Mouse (Mus musculus): ENCODE data around the gene Usf2. TPM values are rescaled to one million over a fixed set of nuclear protein-coding genes. Genes with fewer than 3 reads are reported as not detected.
"Not testable (repeated sequence)": the region's sequence is repeated elsewhere in the genome, so short reads cannot be mapped to it uniquely, and the experiment has no call there.

The Usf2 gene
- total and polyA plus RNA-seq, 3 experiments: 42.0 to 103 (median 47.0) TPM

GRCm38 (mm10) chr7:30949902-30950301 is 6.7 kb downstream of the Usf2 start:
- H3K27ac ChIP-seq (ENCODE audit: insufficient read depth, low read depth); H3K79me2 ChIP-seq (replicated peaks; ENCODE audit: control insufficient read depth, extremely low read depth, insufficient read depth, poor library complexity, severe bottlenecking); H3K4me3 ChIP-seq (replicated peaks in 1 of 3; ENCODE audit: low read depth in 2 of 3, low read length in 2 of 3, poor library complexity in 1 of 3); DNase-seq (ENCODE audit: extremely low read depth); H3K9ac ChIP-seq (ENCODE audit: insufficient read depth, low read depth); dilution Hi-C loops (cut with MboI; ENCODE audit: extremely low pct_ligation_motif_present, extremely low pct_unique_long_range_greater_than_20kb, low sequenced_read_pairs); H3K4me2 ChIP-seq (ENCODE audit: insufficient read depth, low read depth, poor library complexity, severe bottlenecking); in situ Hi-C loops (cut with MboI; ENCODE audit: low pct_ligation_motif_present, low pct_unique_long_range_greater_than_20kb, low sequenced_read_pairs); H3K9me3 ChIP-seq (replicated peaks; ENCODE audit: low read length); H3K27me3 ChIP-seq (replicated peaks): not testable (repeated sequence)
- H3K4me1 ChIP-seq (ENCODE audit: control insufficient read depth in 1 of 2, insufficient read depth in 2 of 2): peaks cover 10 to 32% of the 10 kb centered on the region in 2 experiments
- peaks cover 64 to 77% of the 10 kb centered on the region in 2 experiments for H3K36me3 ChIP-seq (replicated peaks in 1 of 2; ENCODE audit: control insufficient read depth in 1 of 2, insufficient read depth in 1 of 2, low read length in 1 of 2)

DNA sequence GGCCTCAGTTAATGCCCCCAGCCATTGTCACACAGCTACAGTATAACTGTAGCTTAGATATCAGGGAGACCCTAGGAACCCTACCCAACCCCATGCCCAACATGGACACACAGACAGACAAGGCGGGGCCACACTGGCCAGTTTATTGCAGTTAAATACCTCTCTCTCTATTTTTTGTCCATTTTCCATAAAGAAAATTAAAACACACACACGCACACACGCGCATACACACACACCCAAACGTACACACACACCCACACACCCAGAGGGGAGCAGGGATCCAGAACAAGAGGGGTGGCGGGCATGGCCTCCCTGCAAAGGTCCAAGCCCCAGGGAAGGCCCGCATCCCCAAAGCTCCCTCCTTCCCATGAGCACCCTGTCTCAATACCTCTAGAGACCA is 10.7 kb downstream of the Usf2 start:
- Histone ChIP-seq H3K27me3 (replicated peaks) (no peaks in the 10 kb centered on the region), H3K27ac (ENCODE audit: insufficient read depth, low read depth) (no peak overlapping the region), H3K36me3 (replicated peaks in 1 of 2; ENCODE audit: control insufficient read depth in 1 of 2, insufficient read depth in 1 of 2, low read length in 1 of 2) (peaks cover 33 to 42% of the 10 kb centered on the region in 2 experiments), H3K4me1 (ENCODE audit: control insufficient read depth in 1 of 2, insufficient read depth in 2 of 2) (peaks cover 0 to 11% of the 10 kb centered on the region in 2 experiments; a peak in 1 of 4 replicates), H3K4me3 (replicated peaks in 1 of 3; ENCODE audit: low read depth in 2 of 3, low read length in 2 of 3, poor library complexity in 1 of 3) (no peak overlapping the region), H3K4me2 (ENCODE audit: insufficient read depth, low read depth, poor library complexity, severe bottlenecking) (no peak overlapping the region), H3K9me3 (replicated peaks; ENCODE audit: low read length) (no peaks in the 10 kb centered on the region), H3K79me2 (replicated peaks; ENCODE audit: control insufficient read depth, extremely low read depth, insufficient read depth, poor library complexity, severe bottlenecking) (no peaks in the 10 kb centered on the region), H3K9ac (ENCODE audit: insufficient read depth, low read depth) (no peak overlapping the region)
- DNase-seq (ENCODE audit: extremely low read depth): no peak
- in situ Hi-C loops (cut with MboI; ENCODE audit: low pct_ligation_motif_present, low pct_unique_long_range_greater_than_20kb, low sequenced_read_pairs): no loop called here
- TF ChIP-seq NRF1 (IDR thresholded peaks at IDR 0.05; ENCODE audit: low read depth, low read length) (no peak), MAFK (IDR thresholded peaks at IDR 0.05; ENCODE audit: insufficient replicate concordance, low read length) (no peak), SMC3 (IDR thresholded peaks at IDR 0.05; ENCODE audit: low read depth, low read length) (no peak), HCFC1 (IDR thresholded peaks at IDR 0.05; ENCODE audit: low read depth, low read length) (no peak), POLR2A (IDR thresholded peaks at IDR 0.05; ENCODE audit: low read depth, low read length) (no peak), USF1 (IDR thresholded peaks at IDR 0.05; ENCODE audit: low read depth, low read length) (no peak), MEF2A (IDR thresholded peaks at IDR 0.05; ENCODE audit: borderline replicate concordance, low read depth, low read length) (no peak), MAX (IDR thresholded peaks at IDR 0.05; ENCODE audit: low read length) (no peak), ZMIZ1 (IDR thresholded peaks at IDR 0.05; ENCODE audit: low read depth, low read length) (no peak), TCF12 (IDR thresholded peaks at IDR 0.05; ENCODE audit: low read depth, low read length) (no peak), ZKSCAN1 (IDR thresholded peaks at IDR 0.05; ENCODE audit: borderline replicate concordance, low read depth, low read length) (no peak), GABPA (IDR thresholded peaks at IDR 0.05; ENCODE audit: insufficient replicate concordance, low read depth, low read length) (no peak), CHD2 (IDR thresholded peaks at IDR 0.05; ENCODE audit: low read length) (no peak)
- dilution Hi-C loops (cut with MboI; ENCODE audit: extremely low pct_ligation_motif_present, extremely low pct_unique_long_range_greater_than_20kb, low sequenced_read_pairs): no loop called here

- dilution Hi-C loops (cut with MboI; ENCODE audit: extremely low pct_ligation_motif_present, extremely low pct_unique_long_range_greater_than_20kb, low sequenced_read_pairs); H3K79me2 ChIP-seq (replicated peaks; ENCODE audit: control insufficient read depth, extremely low read depth, insufficient read depth, poor library complexity, severe bottlenecking); H3K4me1 ChIP-seq (ENCODE audit: control insufficient read depth in 1 of 2, insufficient read depth in 2 of 2); H3K4me2 ChIP-seq (ENCODE audit: insufficient read depth, low read depth, poor library complexity, severe bottlenecking); H3K27me3 ChIP-seq (replicated peaks); H3K9me3 ChIP-seq (replicated peaks; ENCODE audit: low read length); H3K9ac ChIP-seq (ENCODE audit: insufficient read depth, low read depth); DNase-seq (ENCODE audit: extremely low read depth); H3K4me3 ChIP-seq (replicated peaks in 1 of 3; ENCODE audit: low read depth in 2 of 3, low read length in 2 of 3, poor library complexity in 1 of 3); in situ Hi-C loops (cut with MboI; ENCODE audit: low pct_ligation_motif_present, low pct_unique_long_range_greater_than_20kb, low sequenced_read_pairs); H3K27ac ChIP-seq (ENCODE audit: insufficient read depth, low read depth): not testable (repeated sequence)
- H3K36me3 ChIP-seq (replicated peaks in 1 of 2; ENCODE audit: control insufficient read depth in 1 of 2, insufficient read depth in 1 of 2, low read length in 1 of 2): peaks cover 29 to 37% of the 10 kb centered on the region in 2 experiments
Measured at GRCm38 (mm10) chr7:30945466-30945865, 11.1 kb downstream of the Usf2 start.

- H3K4me2 ChIP-seq (ENCODE audit: insufficient read depth, low read depth, poor library complexity, severe bottlenecking); DNase-seq (ENCODE audit: extremely low read depth); H3K79me2 ChIP-seq (replicated peaks; ENCODE audit: control insufficient read depth, extremely low read depth, insufficient read depth, poor library complexity, severe bottlenecking); dilution Hi-C loops (cut with MboI; ENCODE audit: extremely low pct_ligation_motif_present, extremely low pct_unique_long_range_greater_than_20kb, low sequenced_read_pairs); H3K9me3 ChIP-seq (replicated peaks; ENCODE audit: low read length); in situ Hi-C loops (cut with MboI; ENCODE audit: low pct_ligation_motif_present, low pct_unique_long_range_greater_than_20kb, low sequenced_read_pairs); H3K27me3 ChIP-seq (replicated peaks); H3K9ac ChIP-seq (ENCODE audit: insufficient read depth, low read depth); H3K4me3 ChIP-seq (replicated peaks in 1 of 3; ENCODE audit: low read depth in 2 of 3, low read length in 2 of 3, poor library complexity in 1 of 3); H3K4me1 ChIP-seq (ENCODE audit: control insufficient read depth in 1 of 2, insufficient read depth in 2 of 2); H3K27ac ChIP-seq (ENCODE audit: insufficient read depth, low read depth): not testable (repeated sequence)
- peaks cover 24 to 30% of the 10 kb centered on the region in 2 experiments for H3K36me3 ChIP-seq (replicated peaks in 1 of 2; ENCODE audit: control insufficient read depth in 1 of 2, insufficient read depth in 1 of 2, low read length in 1 of 2)
Measured at GRCm38 (mm10) chr7:30944706-30945105, 11.9 kb downstream of the Usf2 start.

All from CH12.LX (cell line).